Mouse (Mus musculus) embryonic facial prominence, embryonic 14.5 days (tissue): ENCODE measurements at regions not wholly inside any gene's neighbourhood (a gene's known extent, or its start where the extent isn't known, plus 50 kb on each side); places are given as distances from the start of the nearest gene placed in this dataset.

Source experiments
- ATAC-seq: fragments of 200-750 bp; cut with Nextera tagmentation; 2 replicates; pipeline ENCODE4 v1.8.0; 2017; ENCODE audit warnings: low read depth, moderate number of reproducible peaks, moderate TSS enrichment
- DNase-seq: peaks from one replicate; pipeline ENCODE4 v3.0.0-alpha.2; 2015; ENCODE audit warnings: low spot score
- H3K27ac ChIP-seq: fragments of 300-500 bp; sonication (generic); replicated peaks from 2 replicates; pipeline ENCODE4 v1.5.1; 2014; ENCODE audit warnings: low read depth, mild to moderate bottlenecking, low read length, moderate library complexity
- H3K27me3 ChIP-seq: fragments of 300-500 bp; sonication (generic); replicated peaks from 2 replicates; pipeline ENCODE4 v1.6.1; 2014; ENCODE audit warnings: low read length; ENCODE audit not compliant: control insufficient read depth, insufficient read depth
- H3K36me3 ChIP-seq: fragments of 300-500 bp; sonication (generic); 2 replicates; pipeline ENCODE4 v1.6.1; 2014; ENCODE audit warnings: low read length, mixed read lengths; ENCODE audit not compliant: control insufficient read depth, insufficient read depth
- H3K4me1 ChIP-seq: fragments of 300-500 bp; sonication (generic); 2 replicates; pipeline ENCODE4 v1.6.1; 2014; ENCODE audit warnings: antibody characterized with exemption, low read length; ENCODE audit not compliant: control insufficient read depth, insufficient read depth
- H3K4me2 ChIP-seq: fragments of 300-500 bp; sonication (generic); 2 replicates; pipeline ENCODE4 v1.6.1; 2014; ENCODE audit warnings: low read depth, mild to moderate bottlenecking, low read length, moderate library complexity, mixed read lengths
- H3K4me3 ChIP-seq: fragments of 300-500 bp; sonication (generic); 2 replicates; pipeline ENCODE4 v1.5.1; 2014; ENCODE audit warnings: low read depth, mild to moderate bottlenecking, low read length
- H3K9ac ChIP-seq: fragments of 300-500 bp; sonication (generic); 2 replicates; pipeline ENCODE4 v1.6.1; 2014; ENCODE audit warnings: low read depth, mild to moderate bottlenecking, low read length, moderate library complexity, mixed read lengths
- H3K9me3 ChIP-seq: fragments of 300-500 bp; sonication (generic); 2 replicates; pipeline ENCODE4 v1.6.1; 2016; ENCODE audit warnings: low read length; ENCODE audit not compliant: control insufficient read depth
- WGBS: fragments of 180-500 bp; shearing (Covaris S2); extraction: QIAGEN DNeasy Blood & Tissue Kit; methylation state at CpG from one replicate; pipeline ENCODE4 v1.1.7; 2014; 5-methylcytosine and 5-hydroxymethylcytosine counted together

GRCm38 (mm10) chr17:85932360-85933132 is 212.4 kb downstream of the Srbd1 start:
- Histone ChIP-seq H3K27me3 (no peaks in the 10 kb centered on the region), H3K36me3 (no peaks in the 10 kb centered on the region), H3K27ac (no peak overlapping the region; the same call in 1 of the 2 replicates), H3K9ac (no peak overlapping the region; the same call in 1 of the 2 replicates), H3K4me3 (no peak overlapping the region), H3K9me3 (no peaks in the 10 kb centered on the region), H3K4me2 (peak overlapping the region; percentile 21; the same call in 1 of the 2 replicates), H3K4me1 (peaks cover 19% of the 10 kb centered on the region; the same call in 1 of the 2 replicates)
- DNase-seq = peak; percentile 69
- peak; percentile 81; the same call in 1 of the 2 replicates for ATAC-seq
- WGBS = 33% methylated on average over 30 of the region's 30 CpGs

DNA sequence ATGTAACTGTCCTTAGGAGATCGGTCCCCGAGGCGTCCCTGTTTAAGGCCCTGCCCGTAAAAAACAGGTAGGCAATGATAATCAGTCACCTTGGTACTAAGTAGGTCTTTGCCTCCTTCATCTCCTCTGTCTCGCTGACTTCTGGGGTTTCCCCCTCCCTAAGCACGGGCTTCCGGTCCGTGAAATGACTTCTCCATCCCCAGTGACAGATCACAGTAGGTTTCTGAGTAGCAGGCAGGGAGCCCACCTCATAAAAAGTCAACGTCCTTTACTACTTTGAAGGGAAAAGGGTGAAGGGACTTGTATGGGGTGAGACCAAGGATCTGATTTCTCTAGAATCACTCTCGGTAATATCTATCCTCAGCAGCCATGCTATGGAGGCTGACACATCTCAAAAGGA is 213.0 kb downstream of the Srbd1 start:
- Histone ChIP-seq H3K36me3 (no peaks in the 10 kb centered on the region), H3K4me2 (no peak overlapping the region), H3K4me1 (peaks cover 19% of the 10 kb centered on the region; the same call in 1 of the 2 replicates), H3K9ac (no peak overlapping the region), H3K27ac (no peak overlapping the region), H3K9me3 (no peaks in the 10 kb centered on the region), H3K4me3 (no peak overlapping the region), H3K27me3 (no peaks in the 10 kb centered on the region)
- no peak for DNase-seq
- ATAC-seq = no peak
- WGBS = 73% methylated on average over 10 of the region's 10 CpGs

DNA sequence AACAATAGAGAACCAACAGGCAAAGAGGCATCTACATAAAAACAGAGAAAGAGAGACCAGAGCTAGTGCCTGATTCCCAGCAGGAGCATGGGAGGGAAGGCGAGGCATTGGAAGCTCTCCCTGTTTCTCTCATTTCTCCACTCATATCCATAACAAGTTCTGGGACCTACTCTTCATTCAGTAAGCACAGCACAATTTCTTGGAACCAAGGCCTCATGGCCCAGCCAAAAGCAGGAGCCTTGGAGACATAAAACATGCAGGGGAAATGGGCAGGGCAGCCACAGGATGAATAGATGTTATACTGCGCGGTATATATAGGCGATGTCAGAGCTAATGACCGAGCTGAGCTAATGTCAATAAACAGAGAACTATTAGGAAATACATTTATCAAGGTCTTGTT is 214.2 kb downstream of the Srbd1 start:
- no peak for ATAC-seq
- Histone ChIP-seq H3K27me3 (no peaks in the 10 kb centered on the region), H3K4me3 (no peak overlapping the region), H3K9me3 (no peaks in the 10 kb centered on the region), H3K4me1 (peaks cover 19% of the 10 kb centered on the region; the same call in 1 of the 2 replicates), H3K27ac (no peak overlapping the region), H3K4me2 (no peak overlapping the region), H3K36me3 (no peaks in the 10 kb centered on the region), H3K9ac (no peak overlapping the region)
- 64% methylated on average over 5 of the region's 5 CpGs for WGBS
- peak; percentile 59 for DNase-seq

GRCm38 (mm10) chr17:85930331-85930730 is 214.6 kb downstream of the Srbd1 start:
- H3K4me1 ChIP-seq = peaks cover 19% of the 10 kb centered on the region; the same call in 1 of the 2 replicates
- no peaks in the 10 kb centered on the region for H3K27me3 ChIP-seq
- no peaks in the 10 kb centered on the region for H3K9me3 ChIP-seq
- H3K4me3 ChIP-seq = no peak overlapping the region
- no peak overlapping the region for H3K9ac ChIP-seq
- 83% methylated on average over 3 of the region's 3 CpGs for WGBS
- no peak overlapping the region for H3K4me2 ChIP-seq
- no peaks in the 10 kb centered on the region for H3K36me3 ChIP-seq
- no peak for DNase-seq
- no peak for ATAC-seq
- H3K27ac ChIP-seq = no peak overlapping the region

DNA sequence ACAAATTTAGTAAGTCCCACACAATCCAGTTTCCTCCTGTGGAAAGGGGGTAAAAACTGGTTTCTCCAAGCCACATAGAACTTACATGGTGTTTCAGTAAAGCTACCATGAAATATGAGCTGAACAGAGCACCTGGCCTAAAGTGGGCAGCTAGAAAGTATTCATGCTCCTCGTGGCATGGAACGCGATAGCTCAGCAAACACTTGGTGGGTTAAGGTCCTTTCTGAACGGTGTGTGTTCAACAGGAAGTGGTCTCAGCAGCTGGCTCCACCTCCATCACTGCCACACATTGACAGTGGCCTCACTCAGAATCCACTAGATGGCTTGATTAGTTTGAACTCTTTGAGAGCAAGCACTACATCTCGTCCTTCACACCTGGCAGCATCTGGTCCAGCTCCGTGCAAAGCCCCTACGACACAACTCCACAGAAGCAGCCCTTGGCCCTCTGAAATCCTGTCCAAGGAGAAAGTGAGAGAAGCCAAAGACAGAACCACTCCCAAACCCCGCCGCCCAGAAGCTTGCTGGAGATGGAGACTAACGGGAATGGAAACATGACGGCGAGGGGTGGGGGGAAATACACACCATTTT is 215.2 kb downstream of the Srbd1 start:
- Histone ChIP-seq H3K4me1 (peaks cover 19% of the 10 kb centered on the region; the same call in 1 of the 2 replicates), H3K27ac (no peak overlapping the region), H3K9ac (no peak overlapping the region), H3K36me3 (no peaks in the 10 kb centered on the region), H3K27me3 (no peaks in the 10 kb centered on the region), H3K4me3 (no peak overlapping the region), H3K9me3 (no peaks in the 10 kb centered on the region), H3K4me2 (no peak overlapping the region)
- ATAC-seq (no peak), DNase-seq (no peak)
- 76% methylated on average over 12 of the region's 12 CpGs for WGBS

DNA sequence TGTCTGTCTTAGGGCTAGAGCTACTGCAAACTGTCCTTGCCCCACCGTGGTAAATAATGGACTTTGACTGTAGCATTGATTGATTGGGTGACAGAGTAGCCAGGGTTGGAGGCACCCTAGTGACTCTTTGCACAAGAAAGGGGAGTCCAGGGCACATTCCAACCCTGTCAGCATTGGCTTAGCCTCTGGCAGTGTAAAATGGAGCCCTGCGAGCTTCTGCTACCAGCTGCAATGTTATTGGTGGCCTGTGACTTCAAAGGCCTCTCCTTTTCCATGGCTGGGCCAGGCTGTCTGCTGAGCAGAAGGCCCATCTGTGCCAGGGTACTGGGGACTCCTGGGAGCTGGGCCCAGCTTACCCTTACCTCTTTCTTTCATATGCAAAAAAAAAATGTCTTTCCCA is 216.4 kb downstream of the Srbd1 start:
- no peak overlapping the region for H3K4me3 ChIP-seq
- no peak overlapping the region for H3K9ac ChIP-seq
- no peaks in the 10 kb centered on the region for H3K36me3 ChIP-seq
- no peak overlapping the region for H3K27ac ChIP-seq
- H3K27me3 ChIP-seq = no peaks in the 10 kb centered on the region
- H3K9me3 ChIP-seq = no peaks in the 10 kb centered on the region
- peaks cover 19% of the 10 kb centered on the region; the same call in 1 of the 2 replicates for H3K4me1 ChIP-seq
- 68% methylated on average over 2 of the region's 2 CpGs for WGBS
- DNase-seq (no peak), ATAC-seq (no peak)
- H3K4me2 ChIP-seq = no peak overlapping the region

DNA sequence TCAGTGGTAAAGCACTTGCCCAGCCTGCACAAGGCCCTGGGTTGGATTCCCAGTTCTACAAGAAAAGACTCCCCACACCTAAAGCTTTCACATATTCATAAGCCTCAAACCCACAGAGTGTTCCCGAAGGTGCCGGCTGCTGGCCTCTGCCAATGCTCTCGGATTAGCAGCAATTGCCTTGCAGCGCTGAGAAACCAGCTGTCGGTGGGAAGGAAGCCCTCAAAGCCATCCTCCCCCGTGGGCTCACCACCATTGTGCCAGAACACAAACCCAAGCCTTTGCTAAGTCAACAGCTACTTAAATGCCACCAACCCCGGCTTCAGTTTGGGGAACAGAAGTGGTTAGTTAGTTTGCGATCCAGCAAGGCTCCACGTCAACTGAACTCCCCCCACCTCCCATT is 217.7 kb downstream of the Srbd1 start:
- no peaks in the 10 kb centered on the region for H3K36me3 ChIP-seq
- no peak overlapping the region for H3K27ac ChIP-seq
- WGBS = 54% methylated on average over 9 of the region's 9 CpGs
- H3K4me1 ChIP-seq = 0 out of 2 replicates have a peak, but pooled peaks cover 11% of the 10 kb centered on the region
- DNase-seq (peak; percentile 41), ATAC-seq (no peak)
- no peak overlapping the region for H3K9ac ChIP-seq
- no peak overlapping the region for H3K4me3 ChIP-seq
- H3K4me2 ChIP-seq = no peak overlapping the region
- H3K27me3 ChIP-seq = no peaks in the 10 kb centered on the region
- H3K9me3 ChIP-seq = no peaks in the 10 kb centered on the region

- no peak overlapping the region for H3K9ac ChIP-seq
- H3K4me1 ChIP-seq = peaks cover 15% of the 10 kb centered on the region
- ATAC-seq (no peak), DNase-seq (no peak)
- WGBS = 91% methylated on average over 4 of the region's 4 CpGs
- H3K4me3 ChIP-seq = no peak overlapping the region
- H3K9me3 ChIP-seq = no peaks in the 10 kb centered on the region
- no peak overlapping the region for H3K4me2 ChIP-seq
- no peak overlapping the region for H3K27ac ChIP-seq
- H3K36me3 ChIP-seq = no peaks in the 10 kb centered on the region
- no peaks in the 10 kb centered on the region for H3K27me3 ChIP-seq
Measured at GRCm38 (mm10) chr17:85926044-85926443, 218.9 kb downstream of the Srbd1 start.
